Mouse (Mus musculus) neural tube, embryonic 10.5 days (tissue): ENCODE data around the gene Josd2.

Experiments
- DNase-seq: peaks from one replicate; pipeline ENCODE4 v3.0.0-alpha.2; 2017; ENCODE audit warnings: low spot score; ENCODE audit errors: extremely low spot score

Gene Josd2

DNA sequence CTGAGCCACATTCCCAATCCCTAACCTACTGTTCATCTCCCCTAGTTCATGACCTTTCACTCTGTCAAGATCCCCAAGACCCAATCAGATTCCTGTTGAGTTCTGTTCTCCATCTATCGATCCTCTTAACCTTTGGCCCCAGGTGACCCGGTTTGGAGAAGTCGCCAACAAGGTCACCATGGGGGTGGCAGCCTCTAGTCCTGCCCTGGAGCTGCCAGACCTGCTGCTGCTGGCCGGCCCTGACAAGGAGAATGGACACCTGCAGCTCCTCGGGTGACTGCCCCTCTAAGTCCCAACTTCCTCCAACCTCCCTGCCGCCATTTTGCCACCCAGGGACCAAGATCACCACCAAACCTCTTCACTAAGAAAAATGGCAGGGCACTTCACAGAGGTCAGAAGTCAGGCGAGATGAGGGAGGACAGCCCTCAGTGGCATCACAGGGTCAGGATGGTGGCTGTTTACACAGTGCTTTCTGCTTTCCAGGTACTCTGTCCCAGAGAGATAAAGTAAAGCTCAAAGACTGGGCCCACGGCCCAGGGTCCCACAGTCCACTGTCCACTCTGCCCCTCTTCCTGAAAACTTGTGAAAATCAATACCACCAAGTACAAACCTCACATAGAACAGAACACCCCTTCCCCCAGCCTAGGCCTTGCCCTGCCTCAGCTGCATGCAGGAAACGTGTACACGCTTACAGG, 29.7 kb downstream of the Josd2 start:
- DNase-seq, result no peak

DNA sequence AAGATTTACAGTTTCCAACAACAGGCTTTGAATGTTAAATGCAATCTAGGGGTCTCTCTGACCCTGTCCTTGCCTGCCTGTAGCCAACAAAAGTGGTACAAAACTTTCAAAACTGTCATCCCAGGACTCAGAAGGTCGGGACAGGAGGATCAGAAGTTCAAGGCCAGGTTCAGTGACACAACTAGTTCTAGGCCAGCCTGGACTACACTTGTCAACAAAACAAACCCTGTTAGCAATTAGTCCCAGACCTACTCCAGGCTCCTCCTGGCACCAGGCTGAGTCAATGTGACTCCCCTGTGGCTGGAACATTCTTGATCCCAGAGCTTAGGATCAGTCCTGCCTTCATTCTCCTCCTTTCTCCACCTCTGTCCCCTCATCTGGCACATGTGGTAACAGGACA, 31.1 kb downstream of the Josd2 start:
- DNase-seq, result no peak

DNA sequence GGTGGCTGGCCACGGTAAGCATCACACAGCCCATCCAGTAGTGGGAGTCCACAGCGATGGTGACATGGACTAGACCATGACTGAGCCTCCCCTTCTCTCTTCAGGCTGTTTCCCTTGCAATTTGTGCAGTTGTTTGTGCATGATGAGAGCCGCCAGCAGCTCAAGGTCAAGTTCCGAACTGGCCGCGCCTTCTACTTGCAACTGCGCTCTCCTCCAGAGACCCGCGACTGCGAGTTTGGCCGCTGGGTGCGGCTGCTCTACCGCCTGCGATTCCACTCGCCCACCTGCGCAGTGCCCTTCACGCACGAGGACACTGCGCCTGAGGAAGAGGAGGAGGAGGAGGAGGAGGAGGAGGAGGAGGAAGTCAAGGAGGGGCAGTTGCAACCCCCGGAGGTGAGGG, 32.3 kb downstream of the Josd2 start:
- no peak for DNase-seq

DNA sequence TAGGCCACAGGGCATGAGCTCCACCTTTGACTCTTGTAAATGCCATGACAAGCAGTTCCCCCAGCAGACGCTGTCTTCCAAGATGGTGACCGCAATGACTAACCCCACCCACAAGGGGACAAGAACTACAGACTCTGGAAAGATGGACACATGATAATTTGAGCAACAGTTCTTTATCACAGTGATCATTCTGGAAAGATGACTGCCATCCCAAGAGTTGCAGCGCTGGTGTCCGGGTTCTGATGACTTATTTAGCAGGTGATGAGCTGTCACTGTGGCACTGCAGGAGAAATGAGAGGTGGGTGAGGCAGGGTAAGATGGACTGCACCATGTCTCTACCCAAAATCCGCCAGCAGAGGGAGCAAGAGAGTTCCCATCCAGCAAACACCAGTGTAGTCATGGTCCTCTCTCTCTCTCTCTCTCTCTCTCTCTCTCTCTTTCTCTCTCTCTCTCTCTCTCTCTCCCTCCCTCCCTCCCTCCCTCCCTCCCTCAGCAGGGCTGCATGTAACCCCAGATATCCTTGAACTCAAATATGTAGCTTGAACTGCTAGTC, 33.9 kb downstream of the Josd2 start:
- peak; percentile 75 for DNase-seq

DNA sequence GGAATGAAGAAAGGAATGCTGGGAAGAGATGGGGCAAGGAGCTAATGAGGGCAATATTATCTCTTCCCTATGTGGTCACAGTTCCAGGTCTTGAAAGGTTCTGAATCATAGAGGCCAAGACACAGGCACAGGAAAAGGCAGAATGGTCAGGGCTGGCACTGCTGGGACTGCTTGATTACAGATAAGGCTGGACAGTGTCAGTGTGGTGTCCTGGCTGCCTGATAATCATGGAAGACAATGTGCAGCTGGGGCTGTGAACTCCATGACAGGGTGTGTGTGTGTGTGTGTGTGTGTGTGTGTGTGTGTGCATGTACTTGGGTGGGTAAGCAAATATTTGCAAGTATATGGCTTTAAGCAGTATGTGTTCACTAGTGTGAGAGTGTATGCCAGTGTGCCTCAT, 39.7 kb downstream of the Josd2 start:
- no peak for DNase-seq

DNA sequence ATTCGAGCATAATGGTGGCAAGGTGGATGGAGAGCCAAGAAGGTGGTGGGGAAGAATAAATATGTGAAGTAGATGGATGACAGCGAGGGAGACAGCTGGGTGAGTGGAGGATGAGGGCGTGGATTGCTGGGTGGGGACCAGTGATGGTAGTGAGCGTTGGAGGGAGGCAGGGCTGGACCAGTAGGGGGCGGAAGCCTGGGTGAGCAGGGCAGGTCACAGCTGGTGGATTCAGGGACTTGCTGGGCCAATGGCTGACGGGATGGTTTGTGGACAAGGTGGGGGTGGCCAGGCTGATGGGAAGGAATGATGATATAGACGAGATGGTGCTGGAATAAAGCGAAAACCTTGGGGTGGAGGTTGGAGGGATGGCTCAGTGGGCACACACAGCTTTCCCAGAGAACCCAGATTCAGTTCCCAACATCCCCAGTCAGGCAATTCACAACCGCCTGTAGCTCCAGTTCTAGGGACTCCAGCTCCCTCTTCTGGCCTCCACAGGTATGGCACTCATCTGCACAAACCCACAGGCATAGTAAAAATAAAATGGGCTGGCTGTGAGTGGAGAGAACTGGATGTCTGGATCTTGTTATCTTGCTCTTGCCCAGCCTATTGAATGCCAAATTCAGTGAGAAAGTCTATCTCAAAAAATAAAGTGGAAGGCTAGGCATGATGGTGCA, 51.6 kb downstream of the Josd2 start:
- no peak for DNase-seq

DNA sequence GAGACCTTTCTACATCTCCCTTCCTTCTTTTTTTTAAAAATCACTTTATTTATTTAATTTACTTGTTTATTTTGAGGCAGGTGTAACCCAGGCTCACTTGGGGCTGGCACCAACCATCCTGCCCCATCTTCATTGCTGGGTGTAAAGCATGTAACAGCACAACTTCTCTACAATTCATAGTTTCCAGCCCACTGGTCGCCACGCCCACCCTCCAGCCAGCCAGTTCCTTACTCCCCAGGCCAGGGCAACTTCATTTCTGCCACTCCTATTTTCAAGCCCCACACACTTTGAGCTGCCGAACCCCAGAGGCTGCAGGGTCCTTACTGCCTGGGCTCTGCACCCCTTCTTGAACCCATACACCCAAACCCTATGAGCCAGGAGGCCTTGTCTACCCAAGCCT, 53.2 kb downstream of the Josd2 start:
- DNase-seq, result no peak
